Mouse (Mus musculus): ENCODE measurements at regions not wholly inside any gene's neighbourhood (a gene's known extent, or its start where the extent isn't known, plus 50 kb on each side); places are given as distances from the start of the nearest gene placed in this dataset.
A peak's percentile ranks its signal among the peaks of the same experiment; 100 is the strongest.

DNA sequence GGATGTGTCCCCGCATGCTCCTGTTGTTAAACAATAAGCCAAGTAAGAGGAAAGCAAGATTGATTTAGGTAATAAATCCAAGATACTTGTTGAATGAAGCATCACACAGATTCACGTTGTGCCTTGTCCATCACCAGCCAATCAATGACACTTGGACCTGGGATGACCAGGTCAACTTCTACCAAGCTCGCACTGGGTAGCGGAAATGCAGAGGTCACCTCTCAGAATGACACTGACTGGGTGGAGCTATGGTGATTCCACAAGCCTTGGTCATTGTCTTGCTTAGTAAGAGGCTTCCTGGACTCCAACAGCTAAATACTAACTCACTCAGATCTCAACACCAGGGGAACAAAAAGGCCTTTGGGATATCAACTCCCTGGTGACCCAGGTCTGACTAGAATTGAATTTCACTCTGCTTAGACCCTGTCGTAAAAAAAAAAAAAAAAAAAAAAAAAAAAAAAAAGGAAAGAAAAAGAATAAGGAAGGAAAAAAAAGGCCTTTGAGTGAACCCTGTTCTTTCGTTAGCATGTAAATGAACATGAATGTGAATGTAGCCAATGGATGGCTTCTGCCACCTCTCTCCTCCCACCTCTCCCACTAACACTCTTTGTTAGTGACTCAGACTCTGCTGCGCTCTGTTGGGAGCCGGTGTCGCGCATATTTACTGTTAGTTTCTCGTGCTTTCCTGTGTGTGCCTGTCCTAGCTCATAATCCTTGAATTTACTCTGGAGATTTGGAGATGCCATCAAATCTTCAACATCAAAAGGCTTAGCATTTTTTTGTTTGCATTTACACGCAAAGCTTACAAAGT is 66.4 kb upstream of the Skap2 start:
- Histone ChIP-seq H3K27ac (replicated peaks) (no peak overlapping the region), H3K9me3 (no peaks in the 10 kb centered on the region), H3K4me3 (no peak overlapping the region), H3K9ac (replicated peaks) (no peak overlapping the region), H3K36me3 (no peaks in the 10 kb centered on the region), H3K4me1 (peaks cover 5% of the 10 kb centered on the region; the same call in 1 of the 2 replicates), H3K4me2 (replicated peaks) (peak overlapping the region; percentile 36), H3K27me3 (peaks cover 6% of the 10 kb centered on the region; the same call in 1 of the 2 replicates)
- WGBS: 16% methylated on average over 12 of the region's 12 CpGs
- no peak for ATAC-seq (ENCODE audit: low FRiP score, low read depth)

DNA sequence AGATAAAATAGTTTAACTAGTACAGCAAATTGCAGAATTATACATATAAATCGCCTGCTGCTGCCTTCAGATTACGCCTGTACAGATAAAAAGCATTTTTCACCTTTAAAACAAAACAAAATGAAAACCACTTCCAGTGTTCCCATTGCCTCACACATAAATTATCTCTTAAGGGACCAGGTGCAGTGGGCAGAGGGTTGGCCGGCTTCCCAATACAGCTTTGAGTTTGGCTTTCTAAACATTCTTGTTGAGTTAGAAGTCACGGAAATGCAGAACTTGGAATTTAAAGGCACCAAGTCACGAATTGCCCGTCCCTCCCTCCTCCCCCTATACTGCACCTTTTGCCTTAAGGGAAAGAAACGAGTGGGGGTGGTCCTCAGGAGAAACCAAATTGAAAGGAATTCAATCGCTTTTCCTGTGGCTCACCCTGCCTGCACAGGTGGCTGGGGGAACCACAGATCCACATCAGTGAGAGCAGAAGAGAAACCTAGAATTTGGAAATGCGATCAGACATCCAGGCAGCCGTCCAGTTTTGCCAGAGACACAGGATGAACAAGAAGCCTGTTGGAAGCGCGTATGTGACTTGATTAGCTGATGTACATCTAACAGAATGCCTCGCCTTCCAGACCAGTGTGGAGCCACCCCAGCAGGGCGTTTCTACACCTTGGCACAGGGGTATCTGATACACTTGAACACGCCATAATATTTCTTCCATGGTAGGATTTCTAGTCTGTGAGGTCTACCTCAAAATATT is 64.0 kb upstream of the Skap2 start:
- H3K36me3 ChIP-seq: no peaks in the 10 kb centered on the region
- H3K4me2 ChIP-seq (replicated peaks): no peak overlapping the region
- no peak overlapping the region for H3K27ac ChIP-seq (replicated peaks)
- WGBS: 74% methylated on average over 15 of the region's 15 CpGs
- no peaks in the 10 kb centered on the region for H3K9me3 ChIP-seq
- no peak overlapping the region for H3K9ac ChIP-seq (replicated peaks)
- peaks cover 5% of the 10 kb centered on the region; the same call in 1 of the 2 replicates for H3K4me1 ChIP-seq
- no peak for ATAC-seq (ENCODE audit: low FRiP score, low read depth)
- peaks cover 6% of the 10 kb centered on the region; the same call in 1 of the 2 replicates for H3K27me3 ChIP-seq
- H3K4me3 ChIP-seq: no peak overlapping the region

DNA sequence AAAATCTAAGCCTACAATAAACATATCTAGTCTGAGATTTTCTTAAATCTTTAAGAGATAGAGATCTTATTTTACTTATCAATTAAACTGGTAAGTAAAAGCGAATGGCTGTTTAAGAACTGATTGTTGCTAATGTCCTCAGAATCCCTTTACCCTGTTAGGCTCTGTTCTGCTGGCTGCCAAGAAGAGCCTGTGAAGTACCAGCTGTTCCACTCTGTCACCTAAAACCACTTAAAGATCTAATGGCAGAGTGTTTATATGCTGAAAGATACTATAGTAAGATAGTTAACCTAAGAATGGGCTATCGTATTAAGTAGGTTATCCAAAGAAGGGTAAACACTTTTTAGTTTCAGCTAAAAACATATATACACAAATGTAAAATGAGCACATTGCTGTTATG is 62.6 kb upstream of the Skap2 start:
- Histone ChIP-seq H3K9ac (replicated peaks) (no peak overlapping the region), H3K27me3 (peaks cover under 1% of the 10 kb centered on the region; the same call in 1 of the 2 replicates), H3K9me3 (no peaks in the 10 kb centered on the region), H3K36me3 (no peaks in the 10 kb centered on the region), H3K4me3 (no peak overlapping the region), H3K4me1 (peaks cover 5% of the 10 kb centered on the region; the same call in 1 of the 2 replicates), H3K27ac (replicated peaks) (no peak overlapping the region), H3K4me2 (replicated peaks) (no peak overlapping the region)
- ATAC-seq (ENCODE audit: low FRiP score, low read depth): no peak
- 95% methylated on average over 2 of the region's 2 CpGs for WGBS

DNA sequence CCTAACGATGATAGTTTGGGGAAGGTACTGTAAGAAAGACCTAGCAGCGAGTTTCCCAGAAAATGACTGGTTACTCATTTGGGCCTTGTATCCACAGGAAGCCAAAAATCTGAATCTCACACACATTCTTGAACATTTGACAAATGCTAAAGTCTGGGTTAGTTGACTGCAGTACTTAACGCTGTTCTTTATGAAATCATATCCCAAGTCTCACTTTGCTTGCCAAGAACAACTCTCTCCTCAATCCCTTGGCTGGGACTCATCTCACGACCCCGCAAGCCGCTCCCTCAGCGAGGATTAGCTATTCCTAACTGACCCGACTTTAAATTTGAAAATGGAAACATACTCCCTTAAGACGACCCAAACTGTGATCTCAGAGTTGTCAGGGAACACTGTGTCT is 54.8 kb upstream of the Skap2 start:
- Histone ChIP-seq H3K4me1 (peaks cover 9% of the 10 kb centered on the region), H3K9me3 (no peaks in the 10 kb centered on the region), H3K36me3 (no peaks in the 10 kb centered on the region), H3K27ac (replicated peaks) (no peak overlapping the region), H3K27me3 (no peaks in the 10 kb centered on the region), H3K4me2 (replicated peaks) (no peak overlapping the region), H3K9ac (replicated peaks) (no peak overlapping the region), H3K4me3 (no peak overlapping the region)
- 80% methylated on average over 9 of the region's 9 CpGs for WGBS
- ATAC-seq (ENCODE audit: low FRiP score, low read depth): no peak

DNA sequence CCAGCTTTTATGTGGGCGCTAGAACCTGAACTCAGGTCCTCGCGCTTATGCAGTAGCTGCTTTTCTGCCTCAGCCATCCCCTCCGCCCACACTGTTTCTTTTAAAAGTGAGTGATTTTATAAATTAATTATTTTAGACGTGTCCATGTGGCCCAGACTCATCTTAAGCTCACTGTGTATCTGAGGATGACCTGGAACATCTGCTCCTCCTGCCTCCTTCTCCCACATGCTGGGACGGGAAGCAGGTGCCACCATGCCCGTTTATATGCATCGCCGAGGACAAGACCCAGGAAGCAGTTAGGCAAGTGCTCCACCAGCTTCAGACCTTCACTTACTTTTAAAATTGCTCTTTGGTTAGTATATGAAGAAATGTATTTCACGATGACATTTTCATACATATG is 53.3 kb upstream of the Skap2 start:
- Histone ChIP-seq H3K9ac (replicated peaks) (no peak overlapping the region), H3K9me3 (no peaks in the 10 kb centered on the region), H3K36me3 (no peaks in the 10 kb centered on the region), H3K4me1 (peaks cover 13% of the 10 kb centered on the region), H3K27ac (replicated peaks) (no peak overlapping the region), H3K27me3 (no peaks in the 10 kb centered on the region), H3K4me3 (no peak overlapping the region), H3K4me2 (replicated peaks) (no peak overlapping the region)
- WGBS: 87% methylated on average over 10 of the region's 10 CpGs
- ATAC-seq (ENCODE audit: low FRiP score, low read depth): no peak

DNA sequence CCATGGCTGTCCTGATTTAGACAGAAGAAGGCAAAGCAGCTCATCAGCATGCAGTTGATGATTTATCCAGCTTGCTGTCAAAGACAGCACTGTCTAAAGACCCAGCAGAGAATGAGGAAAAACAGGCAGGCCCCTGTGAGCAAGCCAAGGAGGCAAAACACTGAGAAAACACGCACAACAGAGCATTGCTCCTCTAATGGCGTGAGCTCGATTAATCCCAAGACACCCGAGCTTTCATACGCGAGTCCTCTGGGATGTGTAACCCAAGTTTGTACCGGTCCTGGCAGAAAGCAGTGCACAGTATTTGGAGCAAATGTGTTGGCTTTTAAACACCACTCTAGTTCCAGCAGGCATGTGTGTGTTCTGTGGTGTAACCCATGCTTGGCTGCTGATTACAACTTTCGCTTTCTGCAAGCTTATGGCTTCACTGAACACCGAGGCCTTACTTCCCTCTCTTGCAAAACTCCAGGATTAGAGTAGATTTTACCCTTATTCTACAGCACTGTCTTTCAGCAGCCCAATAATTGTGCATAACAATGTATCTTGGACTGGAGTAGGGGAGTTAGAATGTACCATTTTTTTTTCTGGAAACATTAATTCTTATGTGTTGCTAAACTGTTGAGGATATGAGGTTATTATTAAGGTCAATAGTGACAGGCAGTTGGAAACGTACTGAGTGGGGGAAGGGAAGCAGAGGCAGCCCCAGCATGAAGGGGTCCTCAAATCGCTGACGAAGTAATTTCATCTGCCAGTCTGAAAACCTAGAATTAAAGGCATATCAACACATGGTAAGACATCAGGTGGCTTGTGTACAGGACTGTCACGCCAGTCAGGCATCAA is 52.0 kb upstream of the Skap2 start:
- no peaks in the 10 kb centered on the region for H3K36me3 ChIP-seq
- no peaks in the 10 kb centered on the region for H3K9me3 ChIP-seq
- no peak overlapping the region for H3K9ac ChIP-seq (replicated peaks)
- no peak overlapping the region for H3K4me2 ChIP-seq (replicated peaks)
- ATAC-seq (ENCODE audit: low FRiP score, low read depth): no peak
- H3K27me3 ChIP-seq: 0 out of 2 replicates have a peak, but pooled peaks cover 7% of the 10 kb centered on the region
- H3K27ac ChIP-seq (replicated peaks): peak overlapping the region; percentile 20; the same call in 1 of the 2 replicates
- WGBS: 76% methylated on average over 13 of the region's 13 CpGs
- peaks cover 13% of the 10 kb centered on the region for H3K4me1 ChIP-seq
- no peak overlapping the region for H3K4me3 ChIP-seq
